Mouse (Mus musculus) spleen, embryonic (tissue): ENCODE measurements around the gene Rela.

Experiments used
- CTCF ChIA-PET: fragments of 350-600 bp; sonication (Branson Sonifier 250); formaldehyde crosslinking; loops from one replicate; lab custom pipeline; 2022; lab: Charles Lee

The Rela gene

GRCm38 (mm10) chr19:5637069-5638047, at the start of gene Rela:
TSS of gene Rela (plus strand) at chr19:5637483.
- CTCF ChIA-PET: interaction anchor here (0.7 to 1.0 kb wide), 2 partner anchors 9 to 35 kb away, joined by 3 read pairs; no protein-coding TSS in a partner anchor

- CTCF ChIA-PET: no interaction called here
Observed at GRCm38 (mm10) chr19:5589159-5589558, 48.1 kb upstream of the Rela start.

GRCm38 (mm10) chr19:5591888-5592287, 45.4 kb upstream of the Rela start:
- CTCF ChIA-PET: no interaction called here

- CTCF ChIA-PET: no interaction called here
Observed at GRCm38 (mm10) chr19:5599224-5599623, 38.1 kb upstream of the Rela start.

- CTCF ChIA-PET: interaction anchor here (0.6 kb wide), 1 partner anchor 551 kb away, joined by 3 read pairs; no protein-coding TSS in a partner anchor
Observed at GRCm38 (mm10) chr19:5601752-5602541, 35.3 kb upstream of the Rela start, which contains the start of gene Rnaseh2c. TSS of gene Rnaseh2c (plus strand) at chr19:5601873.

- CTCF ChIA-PET: no interaction called here
Observed at GRCm38 (mm10) chr19:5603664-5604063, 33.6 kb upstream of the Rela start.

- CTCF ChIA-PET: no interaction called here
Observed at GRCm38 (mm10) chr19:5605126-5605525, 32.2 kb upstream of the Rela start.

- CTCF ChIA-PET: no interaction called here
Observed at GRCm38 (mm10) chr19:5606196-5606595, 31.1 kb upstream of the Rela start.

GRCm38 (mm10) chr19:5607705-5608410, 29.4 kb upstream of the Rela start:
- CTCF ChIA-PET: no interaction called here

- CTCF ChIA-PET: no interaction called here
Observed at GRCm38 (mm10) chr19:5608707-5609106, 28.6 kb upstream of the Rela start.

GRCm38 (mm10) chr19:5609171-5609546, 28.1 kb upstream of the Rela start:
- CTCF ChIA-PET: no interaction called here

- CTCF ChIA-PET: interaction anchor here (0.9 kb wide), 1 partner anchor 41 kb away, joined by 3 read pairs; no protein-coding TSS in a partner anchor
Observed at GRCm38 (mm10) chr19:5609547-5610404, 27.5 kb upstream of the Rela start, which contains the start of gene Kat5. TSS of gene Kat5 (minus strand) at chr19:5610237.

GRCm38 (mm10) chr19:5611973-5612372, 25.3 kb upstream of the Rela start:
- CTCF ChIA-PET: no interaction called here

- CTCF ChIA-PET: no interaction called here
Observed at GRCm38 (mm10) chr19:5612762-5613411, 24.4 kb upstream of the Rela start.

- CTCF ChIA-PET: no interaction called here
Observed at GRCm38 (mm10) chr19:5614953-5615352, 22.3 kb upstream of the Rela start.

- CTCF ChIA-PET: no interaction called here
Observed at GRCm38 (mm10) chr19:5620007-5620406, 17.3 kb upstream of the Rela start.

GRCm38 (mm10) chr19:5621884-5622283, 15.4 kb upstream of the Rela start:
- CTCF ChIA-PET: no interaction called here

GRCm38 (mm10) chr19:5625311-5625710, 12.0 kb upstream of the Rela start:
- CTCF ChIA-PET: no interaction called here

GRCm38 (mm10) chr19:5629907-5630306, 7.4 kb upstream of the Rela start:
- CTCF ChIA-PET: interaction anchor here (0.6 kb wide), 1 partner anchor 680 kb away, joined by 3 read pairs; no protein-coding TSS in a partner anchor

GRCm38 (mm10) chr19:5632120-5632519, 5.2 kb upstream of the Rela start:
- CTCF ChIA-PET: interaction anchor here (0.6 to 0.9 kb wide), 2 partner anchors 28 to 102 kb away, joined by 3 read pairs; no protein-coding TSS in a partner anchor
